Mouse (Mus musculus): ENCODE data around the gene Nap1l1.

Gene Nap1l1

GRCm38 (mm10) chr10:111515071-111516010, 42.3 kb downstream of the Nap1l1 start:
- peak; percentile 37 for DNase-seq (ENCODE audit: low spot score)

- DNase-seq (ENCODE audit: low spot score): peak; percentile 93
Observed at GRCm38 (mm10) chr10:111516172-111516588, 43.2 kb downstream of the Nap1l1 start.

GRCm38 (mm10) chr10:111516804-111517436, 43.9 kb downstream of the Nap1l1 start:
- DNase-seq (ENCODE audit: low spot score): no peak

GRCm38 (mm10) chr10:111518350-111518749, 45.3 kb downstream of the Nap1l1 start:
- DNase-seq (ENCODE audit: low spot score): no peak

GRCm38 (mm10) chr10:111519620-111520370, 46.8 kb downstream of the Nap1l1 start:
- peak; percentile 74 for DNase-seq (ENCODE audit: low spot score)

GRCm38 (mm10) chr10:111520621-111521020, 47.6 kb downstream of the Nap1l1 start:
- DNase-seq (ENCODE audit: low spot score): no peak

- no peak for DNase-seq (ENCODE audit: low spot score)
Observed at GRCm38 (mm10) chr10:111521636-111522035, 48.6 kb downstream of the Nap1l1 start.

- no peak for DNase-seq (ENCODE audit: low spot score)
Observed at GRCm38 (mm10) chr10:111522230-111522629, 49.2 kb downstream of the Nap1l1 start.

GRCm38 (mm10) chr10:111523894-111524293, 50.9 kb downstream of the Nap1l1 start:
- DNase-seq (ENCODE audit: low spot score): no peak

- DNase-seq (ENCODE audit: low spot score): no peak
Observed at GRCm38 (mm10) chr10:111527057-111527456, 54.0 kb downstream of the Nap1l1 start.

GRCm38 (mm10) chr10:111527613-111528012, 54.6 kb downstream of the Nap1l1 start:
- DNase-seq (ENCODE audit: low spot score): no peak

GRCm38 (mm10) chr10:111528283-111528682, 55.3 kb downstream of the Nap1l1 start:
- DNase-seq (ENCODE audit: low spot score): no peak

GRCm38 (mm10) chr10:111530398-111530797, 57.4 kb downstream of the Nap1l1 start:
- DNase-seq (ENCODE audit: low spot score): no peak

- DNase-seq (ENCODE audit: low spot score): no peak
Observed at GRCm38 (mm10) chr10:111534691-111535090, 61.7 kb downstream of the Nap1l1 start.

- peak; percentile 62 for DNase-seq (ENCODE audit: low spot score)
Observed at GRCm38 (mm10) chr10:111537410-111537809, 64.4 kb downstream of the Nap1l1 start.

GRCm38 (mm10) chr10:111539724-111540324, 66.8 kb downstream of the Nap1l1 start:
- no peak for DNase-seq (ENCODE audit: low spot score)

GRCm38 (mm10) chr10:111540678-111541077, 67.7 kb downstream of the Nap1l1 start:
- DNase-seq (ENCODE audit: low spot score): no peak

- no peak for DNase-seq (ENCODE audit: low spot score)
Observed at GRCm38 (mm10) chr10:111543106-111543505, 70.1 kb downstream of the Nap1l1 start.

- peak; percentile 44 for DNase-seq (ENCODE audit: low spot score)
Observed at GRCm38 (mm10) chr10:111543781-111544260, 70.8 kb downstream of the Nap1l1 start.

- DNase-seq (ENCODE audit: low spot score): no peak
Observed at GRCm38 (mm10) chr10:111544311-111544710, 71.3 kb downstream of the Nap1l1 start.

- peak; percentile 27 for DNase-seq (ENCODE audit: low spot score)
Observed at GRCm38 (mm10) chr10:111545648-111546047, 72.6 kb downstream of the Nap1l1 start.
